Mouse (Mus musculus) right cerebral cortex, postnatal 4 days (tissue): ENCODE measurements at regions not wholly inside any gene's neighbourhood (a gene's known extent, or its start where the extent isn't known, plus 50 kb on each side); places are given as distances from the start of the nearest gene placed in this dataset.
A peak's percentile ranks its signal among the peaks of the same experiment; 100 is the strongest.

Source experiments
- DNase-seq: peaks from one replicate; pipeline ENCODE4 v3.0.0-alpha.2; 2022

GRCm38 (mm10) chr13:53996867-53997266 lies 58.6 kb downstream of the Drd1 start:
- DNase-seq, result no peak

GRCm38 (mm10) chr13:53992863-53993451 lies 62.5 kb downstream of the Drd1 start:
- no peak for DNase-seq

- DNase-seq, result no peak
These were observed 76.3 kb downstream of the Drd1 start for GRCm38 (mm10) chr13:53979226-53979625.

- DNase-seq, result no peak
These were observed 86.1 kb downstream of the Drd1 start for GRCm38 (mm10) chr13:53969421-53969820.

GRCm38 (mm10) chr13:53956167-53956566 lies 99.3 kb downstream of the Drd1 start:
- DNase-seq, result peak; percentile 40

- DNase-seq, result no peak
These were observed 107.4 kb downstream of the Drd1 start for GRCm38 (mm10) chr13:53948056-53948455.

- DNase-seq, result no peak
These were observed 109.8 kb downstream of the Drd1 start for GRCm38 (mm10) chr13:53945681-53946080.

GRCm38 (mm10) chr13:53941005-53941747 lies 114.3 kb downstream of the Drd1 start:
- peak; percentile 50 for DNase-seq

- peak; percentile 57 for DNase-seq
These were observed 120.3 kb downstream of the Drd1 start for GRCm38 (mm10) chr13:53935174-53935699.

- DNase-seq, result no peak
These were observed 121.0 kb downstream of the Drd1 start for GRCm38 (mm10) chr13:53934457-53934856.

GRCm38 (mm10) chr13:53926128-53926527 lies 129.4 kb downstream of the Drd1 start:
- no peak for DNase-seq

- DNase-seq, result no peak
These were observed 131.1 kb downstream of the Drd1 start for GRCm38 (mm10) chr13:53924433-53924832.

GRCm38 (mm10) chr13:53923721-53924374 lies 131.7 kb downstream of the Drd1 start:
- DNase-seq, result no peak

- DNase-seq, result no peak
These were observed 133.7 kb downstream of the Drd1 start for GRCm38 (mm10) chr13:53921796-53922195.

GRCm38 (mm10) chr13:53919851-53920381 lies 135.6 kb downstream of the Drd1 start:
- no peak for DNase-seq

GRCm38 (mm10) chr13:53915456-53915855 lies 140.0 kb downstream of the Drd1 start:
- no peak for DNase-seq

GRCm38 (mm10) chr13:53914434-53914833 lies 141.1 kb downstream of the Drd1 start:
- no peak for DNase-seq

- no peak for DNase-seq
These were observed 142.0 kb downstream of the Drd1 start for GRCm38 (mm10) chr13:53913501-53913900.

GRCm38 (mm10) chr13:53911846-53912245 lies 143.7 kb downstream of the Drd1 start:
- no peak for DNase-seq

- no peak for DNase-seq
These were observed 144.2 kb downstream of the Drd1 start for GRCm38 (mm10) chr13:53911261-53911660.

GRCm38 (mm10) chr13:53910251-53910650 lies 145.3 kb downstream of the Drd1 start:
- DNase-seq, result no peak

- no peak for DNase-seq
These were observed 151.0 kb downstream of the Drd1 start for GRCm38 (mm10) chr13:53904471-53904870.

GRCm38 (mm10) chr13:53903626-53904025 lies 151.9 kb downstream of the Drd1 start:
- DNase-seq, result no peak

GRCm38 (mm10) chr13:53902831-53903230 lies 152.7 kb downstream of the Drd1 start:
- DNase-seq, result no peak
